Mouse (Mus musculus) B cell, adult 2 months (primary cell): Measurements from ENCODE around the gene Mief1.

Experiments used
- DNase-seq, 2 experiments: peaks; one replicate each; pipeline ENCODE4 v3.0.0; 2022

Gene Mief1

DNA sequence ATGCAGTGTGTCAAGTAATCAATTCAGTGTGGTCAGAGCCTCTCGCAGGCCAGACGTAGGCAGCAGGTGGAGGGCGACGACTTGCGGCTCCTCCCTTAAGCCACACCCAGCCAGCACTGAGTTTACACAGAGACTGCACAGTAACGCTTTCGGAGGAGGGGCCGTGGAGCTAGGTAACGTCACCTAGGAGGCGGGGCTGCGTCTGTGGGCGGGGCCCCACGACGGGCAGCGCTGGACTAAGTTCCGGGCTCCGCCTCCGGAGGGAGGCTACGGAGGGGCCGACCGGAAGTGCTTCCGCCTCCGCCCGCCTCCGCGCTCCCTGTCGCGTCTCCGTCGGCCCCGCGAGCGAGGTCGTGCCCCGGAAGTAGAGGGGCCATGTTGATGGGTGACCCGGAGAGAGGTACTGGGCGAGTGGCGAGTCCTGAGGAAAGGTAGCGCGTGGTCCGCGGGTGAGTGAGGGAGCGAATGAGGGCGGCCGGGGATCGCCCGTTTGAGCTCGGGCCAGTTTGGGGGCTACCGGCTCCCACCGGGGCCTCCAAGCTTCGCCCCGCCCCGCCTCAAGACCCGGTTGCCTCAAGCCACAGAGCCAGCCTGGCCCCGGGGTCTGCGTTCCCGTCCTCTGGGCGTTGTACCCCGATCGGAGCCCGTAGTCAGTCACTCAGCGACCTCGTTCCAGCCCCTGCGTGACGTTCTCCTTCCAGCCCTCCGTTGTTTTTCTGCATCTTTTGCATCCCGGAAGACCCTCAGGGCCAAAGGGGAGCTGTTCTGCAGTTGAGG is at the start of gene Mief1:
Gene Mief1, plus strand, starts transcription at position 286 of the 777 bp plus-strand sequence.
- DNase-seq, result peak; percentile 100

DNA sequence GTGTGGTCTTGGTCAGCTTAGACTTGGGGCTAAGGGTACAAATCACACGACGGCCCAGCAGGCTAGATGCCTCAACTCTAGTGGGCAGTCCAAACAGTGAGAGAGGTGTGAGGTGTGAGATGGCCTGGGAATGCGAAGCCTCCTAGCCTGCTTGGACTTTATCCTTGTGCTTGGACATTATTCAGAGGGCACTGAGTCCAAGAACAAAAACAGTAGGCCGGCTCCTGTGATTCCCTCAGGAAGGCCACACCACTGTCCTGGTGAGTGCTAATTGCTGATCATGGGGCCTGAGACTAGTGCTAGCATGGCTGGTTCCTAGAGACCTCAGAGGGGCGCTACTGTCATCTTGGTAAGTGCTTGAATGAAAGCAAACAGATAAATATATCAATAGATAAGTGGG is 44.9 kb upstream of the Mief1 start:
- no peak for DNase-seq

DNA sequence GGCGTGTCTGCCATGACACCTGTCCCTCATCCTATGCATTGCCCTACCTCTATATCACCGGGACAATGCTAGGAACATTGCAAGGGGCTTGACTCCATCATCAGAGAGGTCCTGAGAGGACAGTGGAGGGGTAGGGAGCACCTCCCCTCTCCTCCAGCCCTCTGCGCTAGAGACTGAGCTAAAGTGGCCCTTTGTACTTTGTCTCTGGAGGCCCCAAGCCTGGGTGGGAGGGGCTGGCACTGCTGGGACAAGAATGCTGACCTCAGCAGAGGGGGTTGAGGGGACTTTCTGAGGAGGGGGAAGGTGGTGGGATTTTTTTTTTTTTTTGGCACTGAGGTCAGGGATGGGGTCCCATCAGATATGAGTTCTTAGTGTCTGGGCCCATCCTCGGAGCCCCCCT is 43.7 kb upstream of the Mief1 start:
- no peak for DNase-seq

DNA sequence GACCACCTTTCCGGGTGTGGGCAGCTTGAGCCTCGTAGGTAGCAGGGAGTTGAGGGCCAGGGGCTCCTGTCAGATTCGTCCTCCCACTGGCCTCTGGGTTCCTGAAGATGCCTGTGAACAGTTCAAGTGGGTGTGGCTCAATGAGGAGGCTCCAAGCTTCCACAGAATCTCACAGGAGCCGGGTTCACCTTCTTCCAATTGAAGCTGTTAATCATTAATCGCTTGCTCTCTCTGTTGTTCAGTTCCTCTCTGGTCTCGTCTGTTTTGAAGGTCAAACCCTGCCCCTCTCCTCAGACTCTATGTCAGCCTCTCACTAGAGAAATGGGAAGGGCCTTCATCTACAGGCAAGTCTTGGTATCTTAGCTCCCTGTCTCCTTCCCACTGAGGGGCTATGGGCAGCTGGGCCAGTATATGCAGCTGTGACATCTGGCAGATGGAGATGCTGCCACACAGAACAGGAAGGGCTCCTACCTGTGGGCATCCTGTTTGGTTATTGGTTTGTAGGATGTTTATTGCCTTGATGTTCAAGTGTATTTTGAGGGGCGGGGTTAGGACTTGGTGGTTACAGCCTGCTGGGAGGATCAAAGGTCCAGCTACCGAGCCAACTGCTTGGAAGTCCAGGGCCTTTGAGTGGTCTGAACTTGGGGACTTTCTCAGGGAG is 42.1 kb upstream of the Mief1 start:
- no peak for DNase-seq

DNA sequence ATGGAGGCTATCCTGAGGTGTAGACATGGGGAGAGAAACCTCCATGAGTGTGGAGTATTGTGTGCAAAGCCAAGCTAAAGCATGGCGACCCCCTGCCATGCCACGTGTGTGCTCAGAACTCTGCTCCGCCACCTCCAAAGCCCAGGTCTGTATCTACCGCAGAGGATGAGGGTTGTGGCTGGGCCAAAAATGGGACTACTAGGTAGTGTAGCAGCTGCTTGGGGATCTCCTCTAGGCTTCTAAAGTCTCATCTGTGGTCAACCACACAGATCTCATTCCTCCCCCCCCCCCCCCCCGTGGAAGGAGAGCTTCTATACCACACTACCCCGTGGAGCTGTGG is 41.6 kb upstream of the Mief1 start:
- DNase-seq, result no peak

DNA sequence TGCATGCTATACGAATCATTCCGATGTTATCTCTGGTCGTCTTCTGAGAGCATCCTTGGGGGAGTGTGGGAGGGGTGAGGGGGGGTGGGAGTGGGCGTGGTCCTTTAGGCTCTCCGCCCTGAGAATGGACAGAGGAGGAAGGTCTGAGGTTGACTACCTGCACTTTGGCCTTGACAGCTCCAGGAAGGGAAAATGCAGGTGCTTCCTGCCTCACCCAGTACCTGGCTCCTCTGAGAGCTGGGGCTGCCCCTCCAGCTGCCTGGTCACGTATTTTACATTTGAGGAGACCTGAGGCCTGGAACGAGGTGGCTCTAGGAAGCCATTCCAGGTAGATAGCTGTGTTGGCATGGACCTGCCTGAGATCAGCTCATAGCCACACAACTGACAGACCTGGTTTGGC is 41.0 kb upstream of the Mief1 start:
- DNase-seq, result no peak

DNA sequence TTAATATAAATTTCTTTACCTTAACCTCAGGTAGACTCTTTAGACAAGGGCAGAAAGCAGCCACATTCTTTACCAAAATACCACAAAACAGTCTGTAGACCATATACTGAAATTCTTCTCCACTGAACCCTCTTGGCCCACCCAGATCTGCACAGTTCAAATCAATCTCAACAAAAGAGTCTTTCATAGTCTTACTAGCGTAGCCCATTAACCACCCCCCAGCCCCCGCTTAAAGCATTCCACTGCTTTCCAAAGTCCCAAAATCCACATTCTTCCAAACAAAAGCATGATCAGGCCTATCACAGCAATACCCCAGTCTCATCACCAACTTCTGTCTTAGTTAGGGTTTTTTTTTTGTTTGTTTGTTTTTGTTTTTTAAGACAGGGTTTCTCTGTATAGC is 34.3 kb upstream of the Mief1 start:
- no peak for DNase-seq

DNA sequence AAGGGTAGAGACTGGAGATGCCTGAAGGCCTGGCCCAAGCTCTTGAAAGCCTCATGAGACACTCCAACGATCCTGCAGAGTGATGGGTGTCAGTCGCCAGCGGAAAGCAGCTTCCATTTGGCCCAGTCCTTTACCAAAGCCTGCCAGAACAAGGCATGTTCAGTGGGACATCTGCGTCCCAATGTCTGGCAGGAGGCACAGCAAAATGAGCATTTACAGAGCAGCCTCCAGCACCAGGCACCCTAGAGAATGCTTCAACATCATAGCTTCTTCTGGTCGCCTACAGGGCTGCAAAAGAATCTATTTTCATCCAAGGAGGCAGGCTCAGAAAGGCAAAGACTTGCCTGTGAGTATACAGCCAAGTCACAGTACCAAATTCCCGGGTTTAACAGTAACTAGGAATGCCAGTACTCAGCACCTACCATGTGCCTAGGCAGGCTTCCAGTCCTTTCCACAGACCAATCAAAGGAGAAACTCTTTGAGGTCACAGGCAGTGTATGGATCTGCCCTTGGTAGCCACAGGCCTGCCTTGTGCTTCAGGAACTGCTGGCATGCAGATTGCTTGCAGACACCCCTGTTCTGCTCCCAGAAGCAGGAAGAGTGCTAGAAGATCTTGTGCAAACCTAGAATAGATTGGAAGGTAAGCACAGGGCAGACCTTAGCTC is 31.6 kb upstream of the Mief1 start:
- DNase-seq, result no peak

DNA sequence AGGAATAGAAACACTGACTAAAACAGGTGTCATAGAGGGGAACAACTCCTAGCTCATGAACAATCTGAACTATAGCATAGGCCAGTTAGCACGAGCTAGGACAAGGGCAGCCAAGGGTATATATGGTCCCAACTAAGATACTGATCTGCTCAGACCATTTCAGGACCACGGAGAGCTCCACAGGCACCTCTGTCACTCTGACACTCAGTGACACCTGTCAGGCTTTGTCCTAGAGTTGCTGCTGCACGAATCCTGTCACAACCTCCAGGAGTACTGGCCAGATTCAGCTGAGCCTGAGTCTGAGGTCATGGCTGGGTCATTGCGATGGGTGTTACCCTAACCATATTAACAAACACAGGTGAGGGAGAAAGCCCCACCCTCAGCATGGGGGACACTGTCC is 30.4 kb upstream of the Mief1 start:
- DNase-seq, result peak; percentile 50 to 51

DNA sequence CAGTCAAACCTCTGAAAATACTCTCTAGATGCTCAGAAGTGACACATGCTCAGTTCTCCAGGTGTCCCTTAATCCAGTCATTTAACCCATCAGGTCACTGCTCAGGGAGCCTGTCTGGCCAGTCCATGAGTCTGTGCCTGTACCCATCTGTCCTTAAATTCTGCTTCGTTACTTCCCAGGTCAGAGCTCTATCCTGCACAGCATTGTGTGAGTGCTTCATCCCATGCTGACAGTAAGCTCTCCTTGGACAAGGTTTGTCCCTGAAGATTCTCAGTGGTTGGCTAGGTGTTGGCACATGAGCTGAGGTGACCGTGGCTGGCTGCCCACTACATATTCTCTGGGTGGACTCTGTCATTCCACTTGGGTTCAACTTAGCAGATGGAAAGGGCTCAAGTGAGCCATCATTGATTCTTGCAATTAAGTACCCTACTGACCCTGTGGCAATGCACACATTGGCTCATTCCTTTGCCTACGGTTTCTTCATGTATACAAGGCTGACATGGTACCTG is 27.7 kb upstream of the Mief1 start:
- DNase-seq, result no peak

DNA sequence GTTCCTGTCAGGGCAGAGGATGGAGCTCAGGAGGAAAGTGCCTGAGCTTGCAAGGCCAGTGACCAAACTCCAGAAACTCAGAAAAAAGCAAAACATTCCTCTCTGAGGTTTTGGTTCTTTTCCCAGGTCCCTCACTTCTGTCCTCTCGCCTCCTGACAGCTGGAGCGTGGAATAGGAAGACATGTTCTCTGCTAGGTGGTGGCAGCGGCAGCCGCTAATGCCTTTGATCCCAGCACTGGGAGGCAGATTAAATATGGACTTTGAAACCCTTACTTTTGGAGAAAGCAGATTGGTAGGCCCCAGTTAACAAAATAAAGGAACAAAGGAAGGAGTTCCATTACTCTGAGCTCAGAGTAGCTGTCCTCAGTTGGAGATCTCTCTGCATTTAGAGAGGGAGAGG is 25.4 kb upstream of the Mief1 start:
- no peak for DNase-seq

DNA sequence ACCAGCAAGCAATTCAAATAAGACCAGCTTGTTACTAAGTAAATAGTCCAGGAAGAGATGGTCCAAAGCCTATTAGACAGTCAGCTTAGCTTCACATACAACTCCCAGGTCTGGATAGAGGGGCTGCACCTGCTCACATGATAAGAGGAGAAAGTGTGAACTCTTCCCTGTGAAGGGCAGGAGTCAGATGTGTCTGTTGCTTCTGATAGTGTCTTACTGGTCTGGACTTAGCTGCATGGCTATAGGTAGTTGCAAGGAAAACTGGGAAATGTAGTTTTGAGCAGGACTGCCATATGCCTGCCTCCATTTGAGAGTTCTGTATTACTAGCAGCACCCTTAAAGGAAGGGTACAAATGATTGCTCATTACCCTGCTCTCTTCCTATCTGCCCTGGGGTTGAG is 20.1 kb upstream of the Mief1 start:
- DNase-seq, result no peak

DNA sequence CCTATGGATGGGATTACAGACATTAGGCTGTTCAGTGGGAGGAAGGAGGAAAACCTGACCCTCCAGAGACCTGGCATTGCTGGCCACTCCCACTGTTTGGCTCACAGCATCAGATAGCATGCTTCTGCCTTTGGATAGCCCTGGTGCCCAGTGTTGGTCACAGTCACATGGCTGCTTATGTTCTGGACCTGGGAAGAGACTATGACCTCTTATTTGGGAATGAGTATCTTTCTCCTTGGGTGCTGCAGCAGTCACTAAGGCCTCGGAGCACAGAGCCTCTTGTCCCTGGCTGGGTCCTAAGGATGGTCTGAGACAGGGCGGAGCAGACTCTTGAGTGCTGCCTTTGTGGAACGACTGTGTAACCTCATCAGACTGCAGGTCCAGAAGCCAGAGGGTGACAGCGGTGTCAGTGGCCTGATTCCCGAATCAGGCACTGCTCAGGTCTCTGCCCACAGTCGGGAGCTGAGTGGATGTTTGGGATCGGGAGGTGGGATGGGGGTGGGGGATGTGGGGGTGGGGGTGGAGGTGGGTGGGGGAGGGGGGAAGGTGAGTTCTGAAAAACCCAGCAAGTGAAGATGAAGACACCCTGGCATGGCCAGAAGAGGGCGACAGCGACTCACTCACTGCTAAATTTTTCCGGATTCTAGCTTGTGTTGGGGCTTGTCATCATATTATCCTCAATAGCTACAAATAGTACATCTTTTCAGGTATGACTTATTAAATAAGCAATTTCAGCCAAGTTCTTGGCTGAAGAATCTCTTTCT is 17.9 kb upstream of the Mief1 start:
- peak; percentile 58 to 65 for DNase-seq

DNA sequence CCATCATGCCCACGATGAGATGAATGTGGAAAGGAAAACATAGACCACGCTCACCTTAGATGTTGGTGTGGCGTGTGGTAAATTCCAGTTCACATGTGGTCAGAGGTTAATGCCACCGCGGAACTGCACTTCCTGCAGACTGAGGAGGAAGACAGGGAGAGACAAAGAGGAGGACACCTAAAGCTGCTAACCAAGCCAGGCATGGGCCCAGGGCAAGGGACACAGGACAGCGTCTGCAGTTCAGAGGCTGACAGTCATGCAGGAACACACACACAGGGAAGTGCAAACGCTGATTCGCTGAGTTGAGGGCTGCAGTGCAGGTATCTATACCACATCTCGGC is 17.4 kb upstream of the Mief1 start:
- DNase-seq, result no peak

DNA sequence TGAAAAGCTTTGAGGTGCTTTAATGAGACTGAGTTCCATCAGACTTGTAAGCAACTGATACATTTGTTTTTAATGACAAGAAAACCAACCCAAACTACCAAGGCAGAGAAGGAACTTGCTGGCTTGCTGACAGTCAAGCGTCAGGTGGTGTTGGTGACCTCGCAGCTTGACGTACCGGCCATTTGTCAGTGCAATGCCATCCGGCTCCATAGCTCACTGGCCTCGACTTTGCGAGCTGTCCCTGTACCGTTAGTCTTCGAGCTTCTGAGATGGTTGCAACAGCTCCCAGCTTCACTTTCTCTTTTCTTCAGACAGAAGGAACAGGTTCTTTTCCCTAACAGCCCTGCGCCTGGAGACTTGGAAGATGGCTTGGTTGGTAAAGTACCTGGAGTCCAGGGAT is 16.3 kb upstream of the Mief1 start:
- DNase-seq, result no peak

DNA sequence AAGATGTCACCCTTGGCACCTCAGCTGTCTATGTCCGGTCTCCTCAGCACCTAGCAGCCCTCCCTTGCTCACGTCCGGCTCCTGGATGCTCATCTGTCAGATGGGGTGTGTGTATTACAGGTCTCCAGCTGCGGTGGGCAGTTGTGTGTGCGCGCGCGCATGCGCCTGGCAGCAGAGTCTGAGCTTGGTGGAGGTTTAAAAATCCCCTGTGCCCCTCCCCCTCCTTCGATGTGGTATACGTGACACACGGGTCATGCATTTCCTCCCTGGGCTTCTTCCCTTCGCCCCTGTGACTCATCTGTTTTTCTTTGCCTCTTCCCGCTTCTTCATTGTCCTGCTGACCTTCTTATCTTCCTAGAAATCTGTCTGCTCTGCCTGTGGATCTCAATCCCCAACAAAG is 14.6 kb upstream of the Mief1 start:
- DNase-seq, result peak; percentile 35 to 47

DNA sequence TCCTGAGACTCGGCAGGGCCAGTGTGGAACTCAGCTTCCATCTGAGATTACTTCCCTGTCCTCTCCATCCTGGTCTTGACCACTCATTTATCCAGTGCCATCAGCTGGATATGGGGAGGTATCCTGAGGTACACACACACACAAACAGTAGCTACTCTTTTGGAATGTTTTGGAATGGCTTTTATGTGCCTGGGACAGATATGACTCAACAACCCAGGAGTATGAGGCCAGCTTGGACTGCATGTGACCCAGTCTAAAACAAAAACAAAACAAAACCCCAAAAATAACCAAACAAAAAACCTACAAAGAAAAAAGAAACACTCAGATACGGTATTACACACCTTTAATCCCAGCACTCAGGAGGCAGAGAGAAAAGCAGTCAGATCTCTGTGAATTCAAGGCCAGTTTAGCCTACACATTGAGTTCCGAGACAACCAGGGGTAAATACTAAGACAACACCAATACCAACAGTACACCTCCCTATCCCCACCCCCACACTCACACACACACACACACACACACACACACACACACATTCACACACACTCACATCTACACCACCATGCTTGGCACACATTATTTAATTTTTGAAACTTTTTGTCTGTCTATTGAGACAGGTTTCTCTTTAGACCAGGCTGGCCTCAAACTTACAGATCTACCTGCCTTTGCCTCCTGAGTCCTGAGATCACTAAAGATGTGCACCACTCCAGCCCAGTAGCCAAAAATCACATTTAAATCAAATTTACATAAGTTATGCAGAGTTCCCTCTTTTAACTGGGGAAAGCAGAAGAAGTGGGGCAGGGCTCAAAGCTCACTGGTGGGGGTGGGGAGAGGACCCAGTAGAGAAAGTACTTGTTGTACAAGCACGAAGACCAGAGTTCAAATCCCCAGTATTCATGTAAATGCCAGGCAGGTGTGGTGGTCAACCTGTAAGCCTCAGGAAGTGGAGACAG is 13.8 kb upstream of the Mief1 start:
- DNase-seq, result no peak

DNA sequence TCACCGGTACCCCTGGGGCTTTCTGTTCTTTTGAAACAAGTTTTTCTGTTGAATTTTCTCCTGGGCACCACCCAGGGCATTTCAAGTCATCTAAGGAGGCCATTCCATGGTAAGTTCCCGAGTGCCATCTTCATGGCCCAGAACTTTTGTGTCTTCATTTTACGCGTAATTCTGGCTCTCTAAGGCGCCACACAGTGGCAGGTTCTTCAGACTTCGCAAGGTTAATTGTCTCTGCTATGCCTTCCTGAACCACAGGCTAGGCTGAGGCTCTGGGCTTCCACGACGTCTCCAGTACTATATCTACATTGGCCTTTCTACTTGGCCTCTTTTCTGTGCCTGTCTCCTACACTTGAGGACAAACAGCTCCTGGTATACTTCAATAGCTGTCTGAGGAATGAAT is 12.8 kb upstream of the Mief1 start:
- DNase-seq, result no peak

DNA sequence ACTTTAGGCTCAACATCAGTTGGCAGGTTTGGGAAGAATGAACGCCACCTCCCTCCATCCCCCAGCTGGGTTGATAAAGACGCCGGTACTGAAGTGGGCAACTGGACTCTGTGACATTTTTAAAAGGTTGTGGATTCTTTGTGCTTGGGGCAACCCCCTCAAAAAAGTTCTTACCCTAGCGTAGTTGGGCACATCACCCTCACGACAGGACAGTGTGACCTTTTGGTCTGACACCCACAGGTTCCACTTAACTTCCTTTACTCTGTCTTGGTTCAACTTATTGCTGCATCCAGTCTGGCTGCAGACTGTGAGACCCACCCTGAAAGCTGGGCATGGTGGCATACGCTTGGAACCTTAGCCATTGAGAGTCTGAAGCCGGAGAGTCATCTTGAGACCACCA is 10.1 kb upstream of the Mief1 start:
- DNase-seq, result no peak

DNA sequence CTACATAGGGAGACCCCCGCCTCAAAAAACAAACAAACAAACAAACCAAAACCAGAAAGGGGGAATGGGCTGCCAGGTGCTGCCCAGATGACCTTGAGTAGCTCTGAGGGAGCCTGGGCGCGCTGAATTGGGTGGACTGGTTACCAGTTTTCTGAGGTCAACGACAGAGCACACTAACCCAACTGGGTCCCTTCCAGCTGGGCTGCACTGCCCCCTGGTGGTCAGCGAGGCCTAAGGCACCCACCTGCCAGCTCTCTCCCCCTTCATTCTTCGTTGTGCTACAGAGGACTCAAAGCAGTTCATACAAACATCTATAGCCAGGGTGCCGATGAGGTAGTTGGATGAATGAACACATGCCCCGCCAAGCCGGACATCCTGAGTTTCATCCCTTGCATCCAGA is 8.6 kb upstream of the Mief1 start:
- DNase-seq, result peak; percentile 87 to 88

DNA sequence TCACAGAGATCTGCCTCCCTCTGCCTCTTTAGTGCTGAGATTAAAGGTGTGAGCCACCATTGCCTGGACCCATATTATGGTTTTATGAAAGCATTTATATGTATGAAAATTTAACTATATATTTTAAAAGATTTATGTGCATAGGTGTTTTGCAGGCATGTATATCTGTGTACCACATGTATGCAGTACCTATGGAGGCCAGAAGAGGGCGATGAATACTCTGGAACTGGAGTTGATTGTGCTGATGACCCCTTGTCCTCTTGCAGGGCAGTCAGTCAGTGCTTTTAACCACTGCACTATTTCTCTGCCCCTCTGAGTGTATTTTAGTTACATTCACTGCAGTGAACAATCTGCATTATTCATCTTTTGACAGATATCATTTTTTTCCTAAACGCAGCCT is 8.0 kb upstream of the Mief1 start:
- peak; percentile 79 for DNase-seq

DNA sequence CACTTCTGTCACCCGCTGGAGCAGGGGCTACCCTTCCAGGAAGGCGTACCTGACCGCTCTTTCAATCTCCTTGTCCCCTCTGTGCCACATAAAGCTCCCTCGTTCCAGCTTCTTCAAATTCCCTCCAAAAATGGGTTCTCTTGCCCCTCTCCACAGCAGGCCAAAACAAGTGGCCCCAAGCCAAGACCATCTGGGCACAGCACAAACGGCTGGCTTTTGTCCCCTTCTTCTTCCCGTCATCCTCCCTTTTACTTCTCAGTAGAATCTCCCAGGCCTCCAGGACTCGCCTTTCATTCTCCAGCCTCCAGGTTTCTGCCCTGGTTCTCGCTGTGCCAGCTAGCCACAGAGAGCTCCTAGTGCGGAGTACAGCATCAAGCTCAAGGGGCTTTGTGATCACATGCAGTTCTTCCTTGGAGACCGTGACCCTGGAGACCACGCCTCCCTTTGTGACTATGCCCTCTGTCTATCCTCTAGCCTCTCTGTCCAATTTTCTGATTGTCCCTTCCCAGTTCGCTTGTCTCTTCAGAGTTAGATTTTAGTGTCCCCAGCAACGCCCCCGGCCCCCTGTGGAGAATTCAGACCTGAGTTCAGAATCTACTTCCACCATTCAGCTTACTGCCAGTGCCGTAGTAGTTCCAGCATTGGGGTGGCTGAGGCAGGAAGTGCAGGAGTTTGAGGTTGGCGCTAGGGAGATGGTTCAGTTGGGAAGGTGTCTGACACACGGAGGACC is 5.6 kb upstream of the Mief1 start:
- DNase-seq, result no peak
